Mouse (Mus musculus) neural tube, embryonic 11.5 days (tissue): ENCODE data around the gene Mrpl19. TPM values are rescaled to one million over a fixed set of nuclear protein-coding genes. Genes with fewer than 3 reads are reported as not detected.

Source experiments
- ATAC-seq: fragments of 200-750 bp; cut with Nextera tagmentation; 2 replicates; pipeline ENCODE4 v1.8.0; 2017; ENCODE audit warnings: moderate number of reproducible peaks, mild to moderate bottlenecking, moderate TSS enrichment, moderate library complexity; ENCODE audit not compliant: insufficient read depth, low FRiP score, low TSS enrichment
- DNase-seq: peaks from one replicate; pipeline ENCODE4 v3.0.0-alpha.2; 2015; ENCODE audit warnings: low spot score
- H3K27ac ChIP-seq: fragments of 300-500 bp; sonication (generic); 2 replicates; pipeline ENCODE4 v1.5.1; 2014; ENCODE audit warnings: low read depth, mild to moderate bottlenecking, low read length
- H3K27me3 ChIP-seq: fragments of 300-500 bp; sonication (generic); 2 replicates; pipeline ENCODE4 v1.6.1; 2014; ENCODE audit warnings: mild to moderate bottlenecking, low read length, mixed read lengths; ENCODE audit not compliant: control insufficient read depth, insufficient read depth
- H3K36me3 ChIP-seq: fragments of 300-500 bp; sonication (generic); 2 replicates; pipeline ENCODE4 v1.6.1; 2014; ENCODE audit warnings: mild to moderate bottlenecking, low read length, moderate library complexity, mixed read lengths; ENCODE audit not compliant: control insufficient read depth, insufficient read depth
- H3K4me1 ChIP-seq: fragments of 300-500 bp; sonication (generic); 2 replicates; pipeline ENCODE4 v1.6.1; 2014; ENCODE audit warnings: low read length, mixed read lengths; ENCODE audit not compliant: control insufficient read depth, insufficient read depth
- H3K4me2 ChIP-seq: fragments of 300-500 bp; sonication (generic); 2 replicates; pipeline ENCODE4 v1.6.1; 2014; ENCODE audit warnings: low read depth, mild to moderate bottlenecking, moderate library complexity
- H3K4me3 ChIP-seq: fragments of 300-500 bp; sonication (generic); 2 replicates; pipeline ENCODE4 v1.5.1; 2014; ENCODE audit warnings: low read depth, low read length
- H3K9ac ChIP-seq: fragments of 300-500 bp; sonication (generic); 2 replicates; pipeline ENCODE4 v1.6.1; 2014; ENCODE audit warnings: mild to moderate bottlenecking, low read length
- H3K9me3 ChIP-seq: fragments of 300-500 bp; sonication (generic); 2 replicates; pipeline ENCODE4 v1.6.1; 2016; ENCODE audit warnings: low read length; ENCODE audit not compliant: control insufficient read depth
- WGBS: fragments of 180-500 bp; shearing (Covaris S2); extraction: QIAGEN DNeasy Blood & Tissue Kit; methylation state at CpG from one replicate; pipeline ENCODE4 v1.1.7; 2014; 5-methylcytosine and 5-hydroxymethylcytosine counted together
- polyA plus RNA-seq: library from polyadenylated mRNA; unstranded; fragments of >200 nt; fragmentation: Nextera tagmentation; extraction: Ambion mirVana; gene quantifications from 2 replicates; pipeline ENCODE4 v1.2.1, GENCODE M21; 2014

Gene Mrpl19
- polyA plus RNA-seq, 1 experiment from 2014 or later, result 62.3 TPM

DNA sequence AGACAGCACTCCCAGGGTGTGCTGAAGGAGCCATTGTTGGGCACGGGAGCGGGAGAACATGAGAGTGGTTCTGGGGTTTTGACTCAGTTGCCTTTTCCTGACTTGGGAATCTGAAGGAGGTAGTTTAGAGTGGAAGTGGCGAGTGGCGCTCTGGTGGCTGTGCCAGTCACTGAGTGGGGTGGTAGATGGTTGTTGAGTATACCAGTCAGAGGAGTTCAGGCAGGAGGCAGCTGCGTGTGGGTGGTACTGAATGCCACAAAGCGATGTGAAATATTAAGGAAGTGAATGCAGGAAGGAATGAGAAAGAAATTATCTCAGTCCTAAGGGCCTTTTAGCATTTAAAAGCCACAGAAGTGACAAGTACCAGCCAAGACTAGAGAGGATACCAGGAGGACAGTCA lies 18.9 kb downstream of the Mrpl19 start:
- ATAC-seq (no peak), DNase-seq (no peak)
- no peak overlapping the region for H3K9ac ChIP-seq
- H3K4me3 ChIP-seq, result no peak overlapping the region
- H3K27ac ChIP-seq, result no peak overlapping the region
- no peaks in the 10 kb centered on the region for H3K9me3 ChIP-seq
- no peaks in the 10 kb centered on the region for H3K4me1 ChIP-seq
- 92% methylated on average over 6 of the region's 6 CpGs for WGBS
- peaks cover 13% of the 10 kb centered on the region for H3K36me3 ChIP-seq
- no peaks in the 10 kb centered on the region for H3K27me3 ChIP-seq
- no peak overlapping the region for H3K4me2 ChIP-seq

DNA sequence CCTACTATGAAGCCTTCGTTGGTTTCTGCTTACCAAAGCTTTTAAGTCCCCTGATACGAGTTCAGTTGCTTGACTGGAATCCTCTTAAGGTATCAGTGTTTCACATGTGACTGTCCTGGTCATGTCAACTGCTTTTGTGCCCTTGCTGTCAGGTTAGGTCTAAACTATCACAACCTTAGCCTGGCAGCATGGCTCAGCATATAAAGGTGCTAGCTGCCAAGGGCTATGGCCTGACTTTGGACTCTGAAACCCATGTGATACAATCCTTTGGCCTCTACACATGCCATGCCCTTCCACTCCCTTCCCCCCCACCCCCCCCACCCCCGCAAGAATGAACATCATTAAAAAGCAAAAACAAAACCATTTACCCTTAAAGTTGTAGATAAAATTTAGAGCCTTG lies 21.3 kb downstream of the Mrpl19 start:
- no peak overlapping the region for H3K27ac ChIP-seq

GRCm38 (mm10) chr6:81943281-81943680 lies 22.5 kb downstream of the Mrpl19 start:
- Histone ChIP-seq H3K27ac (no peak overlapping the region), H3K27me3 (no peaks in the 10 kb centered on the region), H3K9me3 (no peaks in the 10 kb centered on the region), H3K9ac (no peak overlapping the region), H3K4me2 (no peak overlapping the region), H3K36me3 (peaks cover 5% of the 10 kb centered on the region), H3K4me3 (no peak overlapping the region), H3K4me1 (no peaks in the 10 kb centered on the region)
- WGBS, result 97% methylated on average over 2 of the region's 2 CpGs
- DNase-seq, result no peak
- ATAC-seq, result no peak

More for the DNA sequence above, 21.3 kb downstream of the Mrpl19 start:
- 97% methylated on average over 3 of the region's 3 CpGs for WGBS
- no peak overlapping the region for H3K9ac ChIP-seq
- H3K36me3 ChIP-seq, result peaks cover 8% of the 10 kb centered on the region
- DNase-seq (no peak), ATAC-seq (no peak)
- H3K9me3 ChIP-seq, result no peaks in the 10 kb centered on the region
- H3K4me2 ChIP-seq, result no peak overlapping the region
- H3K4me3 ChIP-seq, result no peak overlapping the region
- H3K27me3 ChIP-seq, result no peaks in the 10 kb centered on the region
- no peaks in the 10 kb centered on the region for H3K4me1 ChIP-seq

DNA sequence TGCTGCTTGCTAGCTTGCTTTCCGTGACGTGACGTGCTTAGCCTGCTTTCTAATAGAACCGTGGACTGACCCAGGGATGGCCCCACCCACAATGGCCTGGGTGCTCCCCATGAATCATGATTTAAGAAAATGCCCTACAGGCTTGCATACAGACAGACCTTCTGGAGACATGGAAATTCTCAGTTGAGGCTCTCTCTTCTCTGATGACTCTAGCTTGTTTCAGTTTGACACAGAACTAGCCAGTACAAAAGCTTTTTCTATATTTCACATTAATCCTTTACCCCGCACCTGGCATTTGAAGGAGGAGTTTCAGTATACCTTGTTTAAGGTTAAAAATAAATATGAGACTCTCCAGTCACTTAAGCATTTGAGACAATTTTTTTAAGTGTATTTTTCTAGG lies 24.0 kb downstream of the Mrpl19 start:
- DNase-seq, result no peak
- H3K9ac ChIP-seq, result no peak overlapping the region
- H3K4me1 ChIP-seq, result no peaks in the 10 kb centered on the region
- ATAC-seq, result no peak
- no peaks in the 10 kb centered on the region for H3K27me3 ChIP-seq
- no peaks in the 10 kb centered on the region for H3K9me3 ChIP-seq
- WGBS, result 96% methylated on average over 5 of the region's 5 CpGs
- no peak overlapping the region for H3K4me3 ChIP-seq
- peaks cover 5% of the 10 kb centered on the region for H3K36me3 ChIP-seq
- no peak overlapping the region for H3K27ac ChIP-seq
- no peak overlapping the region for H3K4me2 ChIP-seq

- ATAC-seq (no peak), DNase-seq (no peak)
- Histone ChIP-seq H3K9ac (no peak overlapping the region), H3K4me2 (no peak overlapping the region), H3K36me3 (peaks cover 27% of the 10 kb centered on the region), H3K4me1 (no peaks in the 10 kb centered on the region), H3K4me3 (no peak overlapping the region), H3K27me3 (no peaks in the 10 kb centered on the region), H3K9me3 (no peaks in the 10 kb centered on the region), H3K27ac (no peak overlapping the region)
- 90% methylated on average over 3 of the region's 3 CpGs for WGBS
These were observed 32.5 kb downstream of the Mrpl19 start for GRCm38 (mm10) chr6:81933281-81933680.

DNA sequence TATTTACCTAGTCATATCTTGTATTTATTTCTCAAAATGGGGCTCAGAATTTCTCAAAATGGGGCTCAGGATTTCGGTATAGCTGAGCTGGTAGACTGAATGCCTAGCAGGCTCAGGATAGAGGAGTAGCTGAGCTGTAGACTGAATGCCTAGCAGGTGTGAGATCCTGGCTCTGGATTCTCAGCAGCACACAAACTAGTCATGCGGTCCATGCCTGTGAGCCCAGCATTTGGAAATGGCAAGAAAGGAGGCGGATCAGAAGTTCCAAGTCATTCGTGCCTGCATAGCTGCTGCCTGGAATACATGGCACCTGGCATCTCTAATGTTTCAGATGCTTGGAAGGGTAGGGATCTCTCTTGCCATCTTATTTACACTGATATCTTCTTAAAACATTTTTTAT lies 36.4 kb downstream of the Mrpl19 start:
- peaks cover 20% of the 10 kb centered on the region for H3K36me3 ChIP-seq
- WGBS, result 95% methylated on average over 4 of the region's 4 CpGs

DNA sequence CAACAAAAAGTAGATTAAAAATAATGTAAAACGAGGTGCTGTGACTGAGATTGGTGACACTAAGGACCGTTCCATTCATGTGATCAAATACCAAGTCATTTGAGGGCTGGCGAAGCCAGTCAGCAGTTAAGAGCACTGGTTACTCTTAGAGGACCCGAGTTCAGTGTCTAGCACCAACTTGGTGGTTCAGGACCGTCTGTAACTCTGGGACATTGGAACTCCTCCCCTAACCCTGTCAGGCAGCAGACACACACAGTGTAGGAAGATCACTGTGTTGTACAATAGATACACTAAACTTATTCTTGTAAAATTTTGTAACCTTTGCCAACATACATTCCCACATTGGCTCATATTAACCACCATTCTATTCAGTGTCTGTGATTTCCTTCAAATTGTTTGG lies 41.5 kb downstream of the Mrpl19 start:
- DNase-seq, result no peak
- no peak overlapping the region for H3K27ac ChIP-seq

More for the DNA sequence above, 36.4 kb downstream of the Mrpl19 start:
- Histone ChIP-seq H3K4me2 (no peak overlapping the region), H3K9ac (no peak overlapping the region), H3K27me3 (no peaks in the 10 kb centered on the region), H3K4me1 (peaks cover under 1% of the 10 kb centered on the region), H3K27ac (no peak overlapping the region), H3K4me3 (no peak overlapping the region), H3K9me3 (no peaks in the 10 kb centered on the region)
- ATAC-seq (no peak), DNase-seq (no peak)

DNA sequence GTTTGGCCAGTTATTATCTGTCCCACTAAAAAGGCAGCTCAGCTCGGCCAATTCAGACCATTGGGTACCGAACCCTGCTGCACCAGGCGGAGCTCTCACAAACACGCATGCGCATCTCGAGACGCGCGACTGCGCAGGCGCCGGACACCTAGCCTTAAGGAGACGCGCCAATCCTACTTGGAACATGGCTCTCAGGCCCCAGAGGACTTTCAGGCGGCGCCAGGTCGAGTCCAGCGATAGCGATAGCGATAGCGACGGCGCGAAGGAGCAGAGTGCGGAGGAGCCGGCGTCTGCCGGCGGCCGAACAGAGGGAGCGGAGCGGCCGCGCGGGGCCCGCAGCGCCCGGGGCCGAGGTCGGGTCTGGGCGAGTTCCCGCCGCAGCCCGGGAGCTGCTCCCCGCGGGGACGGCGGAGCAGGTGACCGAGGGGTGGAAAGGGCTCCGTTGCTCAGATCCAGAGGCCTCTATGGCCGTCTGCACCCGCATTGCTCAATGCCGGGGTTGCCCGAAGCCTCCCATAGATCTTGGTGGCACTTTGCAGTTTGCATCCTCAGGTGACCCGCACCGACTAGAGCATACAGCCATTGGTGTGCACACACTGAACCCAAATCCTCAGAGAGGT lies 42.1 kb downstream of the Mrpl19 start, which contains the start of gene Gcfc2:
Gene Gcfc2, plus strand, starts transcription at position 147 of the 620 bp plus-strand sequence.
- under 1% methylated on average over 56 of the region's 56 CpGs for WGBS
- DNase-seq (peak; percentile 95), ATAC-seq (peak; percentile 93)
- H3K27me3 ChIP-seq, result no peaks in the 10 kb centered on the region
- peak within 1 kb of the TSS; percentile 34; the same call in 1 of the 2 replicates for H3K27ac ChIP-seq
- peaks cover 2% of the 10 kb centered on the region; the same call in 1 of the 2 replicates for H3K36me3 ChIP-seq
- peak within 1 kb of the TSS; percentile 77 for H3K4me2 ChIP-seq
- H3K9me3 ChIP-seq, result no peaks in the 10 kb centered on the region
- peaks cover 4% of the 10 kb centered on the region for H3K4me1 ChIP-seq
- H3K4me3 ChIP-seq, result peak within 1 kb of the TSS; percentile 85
- H3K9ac ChIP-seq, result peak within 1 kb of the TSS; percentile 96

More for the DNA sequence above, 41.5 kb downstream of the Mrpl19 start:
- no peaks in the 10 kb centered on the region for H3K27me3 ChIP-seq
- H3K9me3 ChIP-seq, result no peaks in the 10 kb centered on the region
- H3K9ac ChIP-seq, result peak overlapping the region; percentile 96
- H3K36me3 ChIP-seq, result peaks cover 2% of the 10 kb centered on the region; the same call in 1 of the 2 replicates
- peak; percentile 39; the same call in 1 of the 2 replicates for ATAC-seq
- H3K4me3 ChIP-seq, result peak overlapping the region; percentile 85
- WGBS, result 18% methylated on average over 5 of the region's 5 CpGs
- peaks cover 4% of the 10 kb centered on the region for H3K4me1 ChIP-seq
- H3K4me2 ChIP-seq, result peak overlapping the region; percentile 77

- no peak overlapping the region for H3K4me3 ChIP-seq
- no peaks in the 10 kb centered on the region for H3K4me1 ChIP-seq
- H3K9me3 ChIP-seq, result no peaks in the 10 kb centered on the region
- H3K9ac ChIP-seq, result no peak overlapping the region
- no peaks in the 10 kb centered on the region for H3K36me3 ChIP-seq
- no peak overlapping the region for H3K4me2 ChIP-seq
- no peak overlapping the region for H3K27ac ChIP-seq
- ATAC-seq, result no peak
- 79% methylated on average over 3 of the region's 3 CpGs for WGBS
- no peaks in the 10 kb centered on the region for H3K27me3 ChIP-seq
- no peak for DNase-seq
These were observed 53.6 kb downstream of the Mrpl19 start for GRCm38 (mm10) chr6:81912177-81912576.
